ENCODE assay signal across 7 mouse cellular contexts in the genomic region with DNA sequence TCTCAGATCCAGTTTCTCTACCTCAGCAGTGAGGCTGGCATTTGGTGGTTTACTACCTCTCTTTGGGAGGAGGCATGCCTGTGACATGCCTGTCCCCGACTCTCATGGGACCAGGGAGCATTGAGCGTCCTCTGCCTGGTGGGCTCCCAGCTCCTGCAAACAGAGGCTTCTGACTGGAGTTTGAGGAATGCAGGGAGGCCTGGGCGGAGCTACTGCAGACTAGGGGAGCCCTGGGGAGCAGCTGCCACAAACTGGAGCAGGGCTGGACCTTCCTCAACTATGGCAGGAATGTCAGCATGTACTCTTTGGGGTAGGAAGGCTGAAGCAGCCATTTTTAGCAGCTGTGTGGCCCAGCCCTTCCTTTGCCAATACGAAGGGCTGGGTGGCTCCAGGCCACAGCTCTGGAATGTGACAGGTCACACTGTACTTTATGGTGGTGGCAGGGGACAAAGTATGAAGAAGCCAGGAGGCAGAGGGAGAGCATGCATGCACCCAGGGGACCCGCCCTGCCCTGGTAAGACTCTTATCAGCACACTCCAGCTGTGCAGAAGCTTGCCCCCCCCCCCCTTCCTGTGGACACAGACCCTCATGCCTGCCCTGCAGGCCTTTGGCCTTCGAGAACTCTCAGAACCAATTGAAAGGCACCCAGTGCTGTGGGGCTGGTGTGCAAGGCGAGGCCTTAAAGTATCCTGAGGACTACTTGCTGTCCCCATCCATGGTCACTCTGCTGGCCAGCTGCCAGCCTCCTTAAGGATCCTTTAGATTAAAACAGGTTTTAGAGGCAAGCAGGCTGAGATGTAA.
A peak's percentile ranks its signal among the peaks of the same experiment; 100 is the strongest.
DNase-seq lines count a peak whose midpoint lies in the region; ATAC-seq and TF ChIP-seq lines count a peak whose summit lies in the region.

No protein-coding gene starts in this region.

- no peak for TF ChIP-seq POLR2A in ES-Bruce4 (IDR thresholded peaks at IDR 0.05; ENCODE audit: insufficient read depth, low read length)

- no peaks in the 10 kb centered on the region; the same call in 1 of the 2 replicates for H3K9me3 ChIP-seq in ES-Bruce4 (replicated peaks; ENCODE audit: control insufficient read depth, insufficient read depth, low read length, poor library complexity, severe bottlenecking)
- H3K9me3 ChIP-seq in lung, embryonic 15.5 days: no peaks in the 10 kb centered on the region
- H3K9me3 ChIP-seq in neural tube, embryonic 15.5 days (replicated peaks): no peaks in the 10 kb centered on the region

- TF ChIP-seq EP300 in ES-Bruce4 (IDR thresholded peaks at IDR 0.05; ENCODE audit: insufficient read depth, low read depth, low read length): peak; percentile 74

- H3K4me3 ChIP-seq in ES-Bruce4 (ENCODE audit: low read depth, low read length): peak overlapping the region; percentile 28
- no peak overlapping the region for H3K4me3 ChIP-seq in lung, embryonic 15.5 days
- H3K4me3 ChIP-seq in neural tube, embryonic 15.5 days (replicated peaks): no peak overlapping the region

- peak; percentile 89 for ATAC-seq in lung, embryonic 15.5 days (ENCODE audit: borderline replicate concordance, extremely low read depth, low FRiP score, low TSS enrichment)
- ATAC-seq in neural tube, embryonic 15.5 days (ENCODE audit: low FRiP score): no peak

- no peaks in the 10 kb centered on the region for H3K27me3 ChIP-seq in ES-Bruce4 (ENCODE audit: control insufficient read depth, insufficient read depth, low read length, poor library complexity, severe bottlenecking)
- no peaks in the 10 kb centered on the region for H3K27me3 ChIP-seq in lung, embryonic 15.5 days
- H3K27me3 ChIP-seq in neural tube, embryonic 15.5 days (replicated peaks): no peaks in the 10 kb centered on the region

- H3K4me1 ChIP-seq in ES-Bruce4 (ENCODE audit: control insufficient read depth, insufficient read depth, low read length): peaks cover 2% of the 10 kb centered on the region
- H3K4me1 ChIP-seq in lung, embryonic 15.5 days: peaks cover 54% of the 10 kb centered on the region
- H3K4me1 ChIP-seq in neural tube, embryonic 15.5 days: peaks cover 12% of the 10 kb centered on the region

- H3K27ac ChIP-seq in ES-Bruce4 (ENCODE audit: insufficient read depth, low read length): peak overlapping the region; percentile 36; the same call in 1 of the 2 replicates
- H3K27ac ChIP-seq in lung, embryonic 15.5 days: peak overlapping the region; percentile 93
- no peak overlapping the region for H3K27ac ChIP-seq in neural tube, embryonic 15.5 days (replicated peaks)

- whole genome bisulfite sequencing in lung, embryonic 15.5 days: 26% methylated on average over 7 of the region's 7 CpGs
- WGBS in neural tube, embryonic 15.5 days: 49% methylated on average over 7 of the region's 7 CpGs

- no peak for TF ChIP-seq CTCF in ES-Bruce4 (IDR thresholded peaks at IDR 0.05; ENCODE audit: low read depth, low read length)

- no peaks in the 10 kb centered on the region for H3K36me3 ChIP-seq in ES-Bruce4 (ENCODE audit: control insufficient read depth, insufficient read depth, low read length, poor library complexity, severe bottlenecking)
- no peaks in the 10 kb centered on the region for H3K36me3 ChIP-seq in lung, embryonic 15.5 days
- H3K36me3 ChIP-seq in neural tube, embryonic 15.5 days: no peaks in the 10 kb centered on the region

- intact Hi-C loops in left cerebral cortex, postnatal 4 days (cut with DNase I): no loop called here

- H3K4me2 ChIP-seq in lung, embryonic 15.5 days: peak overlapping the region; percentile 10
- H3K4me2 ChIP-seq in neural tube, embryonic 15.5 days: no peak overlapping the region

- H3K9ac ChIP-seq in ES-Bruce4 (ENCODE audit: low read depth, poor library complexity, severe bottlenecking): peak overlapping the region; percentile 20
- H3K9ac ChIP-seq in lung, embryonic 15.5 days: peak overlapping the region; percentile 19; the same call in 1 of the 2 replicates
- no peak overlapping the region for H3K9ac ChIP-seq in neural tube, embryonic 15.5 days (replicated peaks)

- DNase-seq in WW6 (ENCODE audit: low read depth, low spot score): peak; percentile 36
- peak; percentile 86 for DNase-seq in gastrocnemius, postnatal 25 days
- DNase-seq in kidney, adult 18-20 months: peak; percentile 69
- DNase-seq in left cerebral cortex, postnatal 4 days: no peak
